Mouse (Mus musculus) ovary, postnatal 10 days (tissue): Measurements from ENCODE around the gene Zfp629.
"Not testable (repeated sequence)": the region's sequence is repeated elsewhere in the genome, so short reads cannot be mapped to it uniquely, and the experiment has no call there.

Experiments
- DNase-seq: peaks from one replicate; pipeline ENCODE4 v3.0.0; 2022; ENCODE audit warnings: low spot score

The Zfp629 gene

DNA sequence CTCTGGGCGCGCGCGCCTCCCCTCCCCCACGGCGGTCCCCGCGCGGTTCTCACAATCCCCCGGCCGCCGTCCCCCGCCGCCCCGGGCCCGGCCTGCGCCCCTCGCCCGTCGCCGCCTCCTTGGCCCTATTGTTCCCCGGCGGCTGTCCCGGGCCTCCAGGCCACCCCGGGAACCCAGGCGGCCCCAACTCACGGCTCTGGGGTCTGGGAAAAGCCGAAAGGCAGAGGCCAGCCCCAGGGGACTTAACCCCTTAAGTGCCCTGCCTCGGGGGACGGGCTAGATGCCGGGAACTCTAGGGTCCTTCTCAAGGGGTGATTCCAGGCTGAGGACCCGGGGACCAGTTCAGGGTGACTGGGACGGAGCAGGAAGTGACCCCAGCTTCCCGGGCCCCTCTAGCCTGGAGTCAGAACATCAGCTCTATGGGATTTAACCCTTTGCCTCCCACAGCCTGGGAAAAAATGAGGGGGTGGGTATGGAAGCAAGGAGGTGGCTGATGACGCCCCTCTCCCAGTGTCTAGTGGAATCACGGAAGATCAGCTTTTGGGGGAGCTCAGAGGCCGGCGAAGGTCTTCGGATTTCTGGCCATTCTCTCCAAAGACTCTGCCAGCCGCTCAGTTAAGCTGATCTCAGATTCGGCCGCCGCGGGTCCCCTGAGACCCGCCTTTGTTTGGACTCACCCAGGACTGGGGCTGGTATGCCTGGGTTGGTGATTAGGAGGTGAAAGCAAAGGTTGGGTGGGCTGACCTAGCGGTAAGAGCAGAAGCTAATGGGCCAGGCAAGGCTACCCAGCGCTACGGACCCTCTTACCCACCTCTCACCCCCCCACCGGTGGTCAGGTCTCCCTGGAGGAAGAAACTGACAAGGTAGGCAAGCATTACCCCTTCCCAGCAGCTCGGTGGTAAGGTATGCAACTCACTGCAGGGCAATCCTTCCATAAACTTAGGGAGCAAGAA lies at the start of gene Zfp629:
TSS of gene Zfp629 (minus strand) at position 907 of the 953 bp plus-strand sequence.
- peak; percentile 73 for DNase-seq

DNA sequence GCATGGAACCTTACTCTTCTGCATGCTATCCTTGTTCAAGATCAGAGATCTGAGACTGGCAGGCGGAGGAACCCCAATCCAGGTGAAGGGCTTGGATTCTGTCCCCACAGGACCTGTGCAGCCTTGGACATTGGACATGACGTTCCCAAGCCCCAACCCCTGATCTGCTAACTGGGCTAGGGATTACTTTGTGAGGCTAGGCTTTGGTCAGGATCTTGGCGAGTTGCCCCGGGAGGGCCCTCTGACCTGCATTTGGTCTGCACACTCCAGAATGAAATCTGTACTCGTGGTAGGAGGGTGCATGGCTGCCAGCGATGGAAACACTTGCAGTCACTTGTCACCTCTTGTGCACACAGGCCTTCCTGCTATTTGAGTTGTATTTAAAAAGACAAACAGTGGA lies 47.3 kb upstream of the Zfp629 start:
- DNase-seq: no peak

DNA sequence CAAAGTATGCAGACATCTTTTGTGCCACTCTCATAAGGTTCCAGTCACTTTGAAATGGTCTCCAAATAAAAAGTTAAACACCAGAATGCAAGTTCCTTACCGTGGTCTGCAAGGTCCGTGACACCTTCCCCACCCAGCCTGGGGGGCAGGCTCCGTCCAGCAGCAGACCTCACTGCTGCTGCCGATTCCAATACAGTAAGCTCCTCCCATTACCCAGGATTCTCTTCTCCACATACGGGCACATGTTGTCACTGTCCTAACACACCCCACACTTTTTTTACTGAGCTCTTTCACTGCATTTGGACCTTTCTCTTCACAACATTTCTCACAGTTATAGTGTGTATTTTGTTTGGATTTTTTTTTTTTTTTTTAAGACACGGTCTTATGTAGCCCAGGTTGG lies 46.2 kb upstream of the Zfp629 start:
- no peak for DNase-seq

- DNase-seq: no peak
These were observed 45.3 kb upstream of the Zfp629 start for GRCm38 (mm10) chr7:127660882-127661281.

DNA sequence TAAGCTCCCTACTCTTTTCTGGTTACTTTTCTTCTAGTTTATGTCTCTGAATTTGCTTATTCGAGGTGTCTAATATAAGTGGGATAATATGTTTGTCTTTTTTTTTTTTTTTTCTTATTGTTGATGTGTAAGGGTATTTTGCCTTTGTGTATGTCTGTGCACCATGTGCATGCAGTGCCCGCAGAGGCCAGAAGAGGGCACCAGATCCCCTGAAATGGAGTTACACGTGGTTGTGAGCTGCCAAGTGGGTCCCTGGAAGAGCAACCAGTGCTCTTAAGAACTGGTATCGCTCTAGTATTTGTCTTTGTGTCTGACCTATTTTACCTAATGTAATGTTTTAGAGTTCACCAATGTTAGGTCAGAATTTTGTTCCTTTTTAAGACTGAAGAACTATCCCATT lies 41.3 kb upstream of the Zfp629 start:
- peak; percentile 31 for DNase-seq

GRCm38 (mm10) chr7:127654318-127654717 lies 38.7 kb upstream of the Zfp629 start:
- DNase-seq: no peak

DNA sequence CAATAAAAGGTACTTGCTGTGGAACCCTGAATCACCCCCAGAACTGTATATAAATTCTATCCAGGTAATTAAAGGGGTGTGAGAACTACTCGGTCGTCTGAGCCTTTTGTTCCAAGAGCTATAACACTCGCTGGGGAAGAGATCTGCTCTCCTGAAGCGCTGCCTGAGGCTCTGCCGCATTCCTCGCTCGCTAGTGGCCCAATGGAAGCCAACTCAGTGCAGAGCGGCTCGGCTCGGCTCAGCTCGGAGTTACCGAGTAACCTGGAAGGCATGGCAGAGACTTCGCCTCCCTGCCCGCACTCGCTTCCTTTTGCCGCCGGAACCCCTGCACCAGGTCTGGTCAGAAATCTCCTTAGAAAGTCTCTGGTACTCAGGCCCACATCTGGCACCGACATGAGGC lies 36.5 kb upstream of the Zfp629 start:
- no peak for DNase-seq

- DNase-seq: no peak
These were observed 36.0 kb upstream of the Zfp629 start for GRCm38 (mm10) chr7:127651624-127652023.

DNA sequence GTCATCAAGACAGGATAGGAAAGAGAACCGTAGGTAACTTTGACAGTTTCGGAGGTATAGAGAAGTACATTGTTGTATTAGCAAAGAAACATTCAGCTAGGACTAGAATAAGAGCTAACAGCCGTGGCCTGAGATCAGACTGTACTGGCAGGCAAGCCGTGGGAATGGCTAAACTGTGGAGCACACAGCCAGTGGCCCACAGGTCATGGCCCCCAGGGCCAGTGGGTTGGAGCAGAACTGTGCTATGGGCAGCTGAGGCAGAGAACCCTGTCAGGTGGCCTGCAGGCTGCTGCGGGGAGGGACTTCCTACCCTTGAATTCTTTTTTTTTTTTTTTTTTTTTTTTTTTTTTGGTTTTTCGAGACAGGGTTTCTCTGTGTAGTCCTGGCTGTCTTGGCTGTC lies 33.6 kb upstream of the Zfp629 start:
- no peak for DNase-seq

DNA sequence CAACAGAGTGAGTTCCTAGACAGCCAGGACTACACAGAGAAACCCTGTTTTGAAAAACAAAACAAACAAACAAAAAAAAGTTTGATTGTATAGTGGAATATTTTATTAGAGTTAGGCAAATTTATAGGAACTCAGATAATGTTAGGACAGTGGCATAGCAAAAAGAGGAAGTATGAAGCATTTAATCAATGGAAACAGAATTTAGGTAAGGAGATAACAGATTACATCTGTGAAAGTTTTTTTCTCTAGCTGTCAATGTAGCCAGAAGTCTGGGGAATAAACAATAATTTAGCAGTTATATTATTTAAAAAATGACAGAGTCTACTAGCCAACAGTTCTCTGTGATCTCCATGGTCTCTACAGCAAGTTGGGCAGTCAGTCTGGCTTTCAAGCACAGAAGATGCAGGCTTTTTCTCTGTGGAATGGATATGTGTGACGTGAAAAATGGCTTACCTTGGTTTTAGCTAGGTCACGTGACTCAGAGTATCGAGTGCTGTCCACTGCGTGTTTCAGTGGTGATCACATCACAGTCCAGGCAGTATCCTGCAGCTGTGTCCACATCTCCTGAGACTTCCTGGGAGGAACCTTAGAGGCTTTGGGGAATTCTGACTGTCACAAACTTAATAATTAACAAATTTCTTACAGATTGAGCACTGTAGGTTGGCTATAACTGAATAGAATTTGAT lies 33.1 kb upstream of the Zfp629 start:
- DNase-seq: no peak

- not testable (repeated sequence) for DNase-seq
These were observed 32.0 kb upstream of the Zfp629 start for GRCm38 (mm10) chr7:127647576-127647975.

- DNase-seq: no peak
These were observed 30.8 kb upstream of the Zfp629 start for GRCm38 (mm10) chr7:127646363-127646762.

GRCm38 (mm10) chr7:127642254-127642653 lies 26.7 kb upstream of the Zfp629 start:
- DNase-seq: no peak

GRCm38 (mm10) chr7:127641260-127641659 lies 25.7 kb upstream of the Zfp629 start:
- no peak for DNase-seq

- peak; percentile 54 for DNase-seq
These were observed 21.4 kb upstream of the Zfp629 start for GRCm38 (mm10) chr7:127636963-127637362.

DNA sequence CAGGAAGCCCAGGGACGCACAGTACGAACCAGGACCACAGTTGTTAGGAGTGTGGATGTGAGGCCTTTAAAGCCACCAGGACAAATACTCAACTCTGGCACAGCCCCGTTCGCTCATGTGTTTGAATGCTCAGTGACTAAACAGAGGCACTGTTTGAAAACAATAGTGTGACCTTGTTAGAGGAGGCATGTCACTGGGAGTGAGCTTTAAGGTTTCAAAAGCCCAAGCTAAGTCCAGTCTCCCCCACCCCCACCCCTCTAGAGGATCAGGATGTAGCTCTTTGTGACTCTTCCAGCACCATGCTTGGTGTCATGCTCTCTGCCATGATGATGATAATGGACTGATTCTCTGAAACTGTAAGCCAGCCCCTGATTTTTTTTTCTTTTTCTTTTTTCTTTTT lies 15.8 kb upstream of the Zfp629 start:
- no peak for DNase-seq

GRCm38 (mm10) chr7:127628646-127629045 lies 13.0 kb upstream of the Zfp629 start:
- DNase-seq: no peak

DNA sequence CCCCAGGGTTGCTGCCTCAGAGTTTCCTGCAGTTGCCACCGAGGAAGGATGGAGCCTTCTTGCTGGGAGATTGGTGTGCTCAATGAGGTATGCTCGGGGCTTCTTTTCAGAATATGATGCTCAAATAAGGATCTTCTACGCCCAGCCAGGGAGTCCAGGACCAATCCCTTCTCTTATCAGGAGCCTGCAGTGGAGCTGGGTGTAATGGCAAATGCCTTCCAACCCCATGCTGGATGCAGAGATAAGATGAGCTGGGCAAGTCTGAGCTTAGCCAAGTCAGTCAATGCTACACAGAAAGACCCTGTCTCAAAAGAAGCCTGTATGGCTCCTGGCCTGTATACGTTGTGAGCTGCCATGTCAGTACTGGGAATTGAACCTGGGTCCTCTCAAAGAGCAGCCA lies 10.9 kb upstream of the Zfp629 start:
- no peak for DNase-seq

DNA sequence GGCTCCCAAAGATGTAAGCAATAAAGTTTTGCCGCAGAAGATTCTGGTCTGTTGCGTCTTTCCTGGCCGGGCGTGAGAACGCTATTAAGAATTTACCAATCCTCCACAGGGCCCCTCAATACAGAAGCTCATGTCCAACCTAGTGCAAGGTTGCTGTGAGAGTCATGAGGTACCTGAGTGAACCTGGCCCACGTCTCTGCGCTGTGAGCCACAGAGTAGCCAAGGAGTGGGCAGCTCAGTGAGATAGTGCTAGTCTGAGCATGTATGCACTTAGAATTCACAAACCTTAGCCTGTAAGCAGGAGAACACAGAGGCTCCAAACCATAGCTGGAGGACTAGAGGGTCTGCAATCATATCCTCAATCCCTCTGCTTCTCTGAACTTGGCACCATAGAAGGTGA lies 10.4 kb upstream of the Zfp629 start:
- no peak for DNase-seq

DNA sequence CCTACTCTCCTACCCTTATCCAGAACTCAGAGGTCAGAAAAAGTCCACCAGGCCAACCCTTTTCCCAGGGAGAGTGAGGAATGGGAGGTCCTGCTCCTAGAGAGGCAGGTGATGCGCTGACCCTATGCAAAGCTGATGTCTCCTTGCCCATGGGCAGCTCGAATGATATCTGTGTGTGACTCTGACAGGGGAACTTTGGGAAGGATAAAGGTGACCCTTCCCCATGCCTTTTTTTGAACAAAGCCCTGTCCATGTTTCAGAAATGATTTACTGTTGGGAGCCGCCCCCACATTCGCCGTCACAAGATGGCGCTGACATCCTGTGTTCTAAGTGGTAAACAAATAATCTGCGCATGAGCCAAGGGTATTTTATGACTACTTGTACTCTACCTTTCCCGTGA lies 2.8 kb upstream of the Zfp629 start:
- DNase-seq: not testable (repeated sequence)

DNA sequence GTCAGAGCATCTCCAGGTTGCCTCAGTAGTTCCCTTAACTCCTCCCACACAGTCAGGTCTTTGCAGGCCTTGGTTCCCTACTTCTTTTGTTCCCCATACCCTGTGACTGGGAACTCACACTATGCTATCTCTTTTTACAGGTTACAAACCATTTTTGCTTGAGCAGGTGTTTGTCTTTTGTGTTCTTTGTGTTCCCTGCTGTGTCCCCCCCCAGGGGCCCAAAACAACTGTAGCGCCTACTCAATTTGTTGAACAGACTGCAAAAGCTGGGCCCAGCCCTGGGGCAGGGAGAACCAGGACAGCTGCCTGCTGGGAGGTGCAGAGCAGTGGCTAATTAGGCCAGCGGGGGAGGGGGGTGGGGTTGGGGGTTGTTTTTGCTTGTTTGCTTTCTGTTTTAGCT lies 2.4 kb upstream of the Zfp629 start:
- DNase-seq: no peak

DNA sequence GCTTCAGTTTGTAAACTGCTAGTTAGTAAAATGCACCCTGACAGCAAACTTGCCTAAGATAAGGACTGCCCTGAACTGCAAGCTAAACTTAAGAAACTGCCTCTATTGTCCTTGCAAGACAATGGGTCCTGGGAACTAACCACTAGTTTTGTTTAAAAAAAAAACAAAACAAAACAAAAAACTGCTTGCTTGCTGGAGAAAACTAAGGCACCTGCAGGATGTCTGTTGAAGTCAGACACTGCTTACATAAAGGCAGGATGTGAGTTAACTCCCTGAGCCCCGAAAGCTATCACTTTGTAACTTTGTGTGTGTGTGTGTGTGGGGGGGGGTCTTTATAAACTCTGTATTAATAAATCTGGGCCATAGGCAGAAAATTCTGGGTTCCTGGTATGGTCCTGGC lies 1.3 kb upstream of the Zfp629 start:
- DNase-seq: no peak

GRCm38 (mm10) chr7:127616336-127616735 lies 739 bp upstream of the Zfp629 start:
- no peak for DNase-seq
